Mouse (Mus musculus): ENCODE results near the gene Macrod2.

The Macrod2 gene

GRCm38 (mm10) chr2:141876155-141876851, 1481.2 kb downstream of the Macrod2 start:
- DNase-seq = no peak

GRCm38 (mm10) chr2:141876958-141877357, 1481.8 kb downstream of the Macrod2 start:
- no peak for DNase-seq

- DNase-seq = no peak
These were observed 1483.4 kb downstream of the Macrod2 start for GRCm38 (mm10) chr2:141878473-141878872.

- no peak for DNase-seq
These were observed 1484.6 kb downstream of the Macrod2 start for GRCm38 (mm10) chr2:141879711-141880110.

- DNase-seq = no peak
These were observed 1491.8 kb downstream of the Macrod2 start for GRCm38 (mm10) chr2:141886694-141887474.

GRCm38 (mm10) chr2:141889497-141889896, 1494.4 kb downstream of the Macrod2 start:
- DNase-seq = no peak

- DNase-seq = no peak
These were observed 1502.8 kb downstream of the Macrod2 start for GRCm38 (mm10) chr2:141897951-141898350.

GRCm38 (mm10) chr2:141911831-141912447, 1516.8 kb downstream of the Macrod2 start:
- DNase-seq = no peak

GRCm38 (mm10) chr2:141913486-141913885, 1518.4 kb downstream of the Macrod2 start:
- no peak for DNase-seq

GRCm38 (mm10) chr2:141913894-141914293, 1518.8 kb downstream of the Macrod2 start:
- DNase-seq = no peak

- no peak for DNase-seq
These were observed 1525.4 kb downstream of the Macrod2 start for GRCm38 (mm10) chr2:141920377-141920992.

- no peak for DNase-seq
These were observed 1540.0 kb downstream of the Macrod2 start for GRCm38 (mm10) chr2:141935130-141935529.

GRCm38 (mm10) chr2:141954795-141955194, 1559.7 kb downstream of the Macrod2 start:
- no peak for DNase-seq

- no peak for DNase-seq
These were observed 1560.1 kb downstream of the Macrod2 start for GRCm38 (mm10) chr2:141955197-141955596.

- no peak for DNase-seq
These were observed 1567.8 kb downstream of the Macrod2 start for GRCm38 (mm10) chr2:141962868-141963267.

GRCm38 (mm10) chr2:141983664-141984395, 1588.7 kb downstream of the Macrod2 start:
- no peak for DNase-seq

- DNase-seq = no peak
These were observed 1603.8 kb downstream of the Macrod2 start for GRCm38 (mm10) chr2:141998901-141999300.

GRCm38 (mm10) chr2:142024534-142025155, 1629.5 kb downstream of the Macrod2 start:
- no peak for DNase-seq

GRCm38 (mm10) chr2:142026721-142027120, 1631.6 kb downstream of the Macrod2 start:
- no peak for DNase-seq

GRCm38 (mm10) chr2:142030756-142031646, 1635.9 kb downstream of the Macrod2 start:
- DNase-seq = no peak

- DNase-seq = no peak
These were observed 1660.5 kb downstream of the Macrod2 start for GRCm38 (mm10) chr2:142055576-142055975.
